Mouse (Mus musculus) CH12.LX (cell line): ENCODE results near the gene Car11.

Experiments
- POLR2A ChIP-seq: IDR thresholded peaks from 2 replicates; pipeline ENCODE4 v1.6.1; 2011; ENCODE audit warnings: low read depth, mild to moderate bottlenecking, improper control_type of control experiment, low read length
- USF2 ChIP-seq: conservative IDR thresholded peaks from 2 replicates; pipeline ENCODE4 v1.6.1; 2011; ENCODE audit warnings: low read depth, low read length, improper control_type of control experiment

DNA sequence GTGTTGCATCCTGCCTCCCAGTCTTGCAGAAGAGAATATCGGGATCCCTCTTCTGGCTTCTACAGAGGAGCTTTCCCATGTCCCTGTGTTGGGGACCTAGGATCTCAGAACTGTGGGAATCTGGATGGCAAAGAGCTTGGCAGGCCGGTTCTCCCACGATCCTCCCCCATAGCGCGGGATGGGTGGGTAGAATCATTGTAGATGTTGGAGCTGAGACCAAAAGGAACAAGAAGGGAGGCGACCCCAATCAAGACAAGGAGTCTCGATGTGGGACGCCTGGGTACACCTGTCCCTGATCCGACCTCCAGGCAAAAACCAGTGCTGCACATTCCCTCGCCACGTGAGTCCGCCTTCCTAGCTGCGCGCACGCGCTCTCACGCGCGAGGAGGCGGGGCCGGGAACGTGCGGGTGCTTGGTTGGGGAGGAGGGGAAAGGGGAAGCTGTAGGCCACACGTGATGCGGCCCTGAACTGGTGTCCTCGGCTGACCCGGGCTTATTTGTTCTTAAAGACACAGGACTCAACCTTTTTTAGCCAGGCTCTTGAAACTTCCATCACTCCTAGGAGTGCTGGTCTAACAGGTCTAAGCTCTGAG lies 7.8 kb downstream of the Car11 start:
- peak; percentile 65; the same call in 1 of the 2 replicates for TF ChIP-seq POLR2A
- peak; percentile 80 for TF ChIP-seq USF2
